Mouse (Mus musculus): ENCODE results near the gene 1700113H08Rik. TPM values are rescaled to one million over a fixed set of nuclear protein-coding genes. Genes with fewer than 3 reads are reported as not detected.

Gene 1700113H08Rik
- polyA plus RNA-seq (2015; fragmentation: Nextera tagmentation; extraction: Ambion mirVana): not detected in 2 replicates

GRCm38 (mm10) chr10:87057500-87058250, at the start of gene 1700113H08Rik:
1700113H08Rik (plus strand) TSS chr10:87058045.
- Histone ChIP-seq H3K4me2 (replicated peaks) (peak within 1 kb of the TSS; percentile 93), H3K9ac (no peak within 1 kb of the TSS), H3K27ac (replicated peaks) (no peak within 1 kb of the TSS), H3K4me3 (replicated peaks) (peak within 1 kb of the TSS; percentile 49), H3K27me3 (no peaks in the 10 kb centered on the region), H3K36me3 (no peaks in the 10 kb centered on the region), H3K4me1 (peaks cover 10% of the 10 kb centered on the region), H3K9me3 (replicated peaks) (no peaks in the 10 kb centered on the region)
- WGBS: 9% methylated on average over 15 of the region's 15 CpGs
- no peak for ATAC-seq (ENCODE audit: insufficient number of reproducible peaks, low FRiP score, low TSS enrichment, low read depth)

- no peak overlapping the region for H3K9ac ChIP-seq
- no peaks in the 10 kb centered on the region for H3K27me3 ChIP-seq
- ATAC-seq (ENCODE audit: insufficient number of reproducible peaks, low FRiP score, low TSS enrichment, low read depth): no peak
- no peaks in the 10 kb centered on the region for H3K36me3 ChIP-seq
- no peak overlapping the region for H3K27ac ChIP-seq (replicated peaks)
- no peaks in the 10 kb centered on the region for H3K9me3 ChIP-seq (replicated peaks)
- no peak overlapping the region for H3K4me3 ChIP-seq (replicated peaks)
- H3K4me2 ChIP-seq (replicated peaks): no peak overlapping the region
- peaks cover 5% of the 10 kb centered on the region; the same call in 1 of the 2 replicates for H3K4me1 ChIP-seq
- 92% methylated on average over 3 of the region's 3 CpGs for WGBS
Observed at GRCm38 (mm10) chr10:87008215-87008499, 49.7 kb upstream of the 1700113H08Rik start.

GRCm38 (mm10) chr10:87012087-87012486, 45.8 kb upstream of the 1700113H08Rik start:
- no peak overlapping the region for H3K4me3 ChIP-seq (replicated peaks)

GRCm38 (mm10) chr10:87014391-87014965, 43.4 kb upstream of the 1700113H08Rik start:
- H3K27ac ChIP-seq (replicated peaks): no peak overlapping the region
- H3K27me3 ChIP-seq: no peaks in the 10 kb centered on the region
- no peak overlapping the region for H3K9ac ChIP-seq
- no peak overlapping the region for H3K4me2 ChIP-seq (replicated peaks)
- H3K9me3 ChIP-seq (replicated peaks): no peaks in the 10 kb centered on the region
- ATAC-seq (ENCODE audit: insufficient number of reproducible peaks, low FRiP score, low TSS enrichment, low read depth): no peak
- 84% methylated on average over 7 of the region's 7 CpGs for WGBS
- H3K4me1 ChIP-seq: peaks cover 5% of the 10 kb centered on the region; the same call in 1 of the 2 replicates
- H3K4me3 ChIP-seq (replicated peaks): no peak overlapping the region
- H3K36me3 ChIP-seq: no peaks in the 10 kb centered on the region

More at GRCm38 (mm10) chr10:87012087-87012486, 45.8 kb upstream of the 1700113H08Rik start:
- Histone ChIP-seq H3K27ac (replicated peaks) (no peak overlapping the region), H3K4me1 (peaks cover 9% of the 10 kb centered on the region; the same call in 1 of the 2 replicates), H3K4me2 (replicated peaks) (no peak overlapping the region), H3K27me3 (no peaks in the 10 kb centered on the region), H3K9ac (no peak overlapping the region), H3K36me3 (no peaks in the 10 kb centered on the region), H3K9me3 (replicated peaks) (no peaks in the 10 kb centered on the region)
- 87% methylated on average over 7 of the region's 7 CpGs for WGBS
- no peak for ATAC-seq (ENCODE audit: insufficient number of reproducible peaks, low FRiP score, low TSS enrichment, low read depth)

GRCm38 (mm10) chr10:87015403-87015802, 42.4 kb upstream of the 1700113H08Rik start:
- Histone ChIP-seq H3K4me3 (replicated peaks) (no peak overlapping the region), H3K4me2 (replicated peaks) (no peak overlapping the region), H3K9me3 (replicated peaks) (no peaks in the 10 kb centered on the region), H3K9ac (no peak overlapping the region), H3K27me3 (no peaks in the 10 kb centered on the region), H3K4me1 (peaks cover 5% of the 10 kb centered on the region; the same call in 1 of the 2 replicates), H3K27ac (replicated peaks) (no peak overlapping the region), H3K36me3 (no peaks in the 10 kb centered on the region)
- ATAC-seq (ENCODE audit: insufficient number of reproducible peaks, low FRiP score, low TSS enrichment, low read depth): no peak
- 59% methylated on average over 5 of the region's 5 CpGs for WGBS

- H3K4me3 ChIP-seq (replicated peaks): no peak overlapping the region
- peaks cover 5% of the 10 kb centered on the region; the same call in 1 of the 2 replicates for H3K4me1 ChIP-seq
- ATAC-seq (ENCODE audit: insufficient number of reproducible peaks, low FRiP score, low TSS enrichment, low read depth): peak; percentile 69
- H3K4me2 ChIP-seq (replicated peaks): no peak overlapping the region
- H3K9ac ChIP-seq: no peak overlapping the region
- no peaks in the 10 kb centered on the region for H3K9me3 ChIP-seq (replicated peaks)
- no peaks in the 10 kb centered on the region for H3K27me3 ChIP-seq
- WGBS: 56% methylated on average over 9 of the region's 9 CpGs
- no peak overlapping the region for H3K27ac ChIP-seq (replicated peaks)
- no peaks in the 10 kb centered on the region for H3K36me3 ChIP-seq
Observed at GRCm38 (mm10) chr10:87016151-87016692, 41.6 kb upstream of the 1700113H08Rik start.

GRCm38 (mm10) chr10:87018876-87019275, 39.0 kb upstream of the 1700113H08Rik start:
- WGBS: 67% methylated on average over 9 of the region's 9 CpGs
- no peak overlapping the region for H3K27ac ChIP-seq (replicated peaks)
- ATAC-seq (ENCODE audit: insufficient number of reproducible peaks, low FRiP score, low TSS enrichment, low read depth): no peak
- no peak overlapping the region for H3K9ac ChIP-seq
- no peaks in the 10 kb centered on the region for H3K9me3 ChIP-seq (replicated peaks)
- no peaks in the 10 kb centered on the region for H3K36me3 ChIP-seq
- peaks cover 5% of the 10 kb centered on the region; the same call in 1 of the 2 replicates for H3K4me1 ChIP-seq
- H3K4me3 ChIP-seq (replicated peaks): no peak overlapping the region
- no peaks in the 10 kb centered on the region for H3K27me3 ChIP-seq
- no peak overlapping the region for H3K4me2 ChIP-seq (replicated peaks)

GRCm38 (mm10) chr10:87020711-87021110, 37.1 kb upstream of the 1700113H08Rik start:
- no peaks in the 10 kb centered on the region for H3K36me3 ChIP-seq
- no peak overlapping the region for H3K9ac ChIP-seq
- no peak overlapping the region for H3K4me3 ChIP-seq (replicated peaks)
- peaks cover 5% of the 10 kb centered on the region; the same call in 1 of the 2 replicates for H3K4me1 ChIP-seq
- H3K4me2 ChIP-seq (replicated peaks): no peak overlapping the region
- no peak for ATAC-seq (ENCODE audit: insufficient number of reproducible peaks, low FRiP score, low TSS enrichment, low read depth)
- WGBS: 66% methylated on average over 15 of the region's 16 CpGs
- no peak overlapping the region for H3K27ac ChIP-seq (replicated peaks)
- no peaks in the 10 kb centered on the region for H3K27me3 ChIP-seq
- no peaks in the 10 kb centered on the region for H3K9me3 ChIP-seq (replicated peaks)

GRCm38 (mm10) chr10:87024884-87025283, 33.0 kb upstream of the 1700113H08Rik start:
- ATAC-seq (ENCODE audit: insufficient number of reproducible peaks, low FRiP score, low TSS enrichment, low read depth): peak; percentile 75; the same call in 1 of the 2 replicates
- no peaks in the 10 kb centered on the region for H3K27me3 ChIP-seq
- 2% methylated on average over 9 of the region's 10 CpGs for WGBS

GRCm38 (mm10) chr10:87032768-87033167, 25.1 kb upstream of the 1700113H08Rik start:
- Histone ChIP-seq H3K36me3 (no peaks in the 10 kb centered on the region), H3K4me2 (replicated peaks) (no peak overlapping the region), H3K4me1 (no peaks in the 10 kb centered on the region), H3K9me3 (replicated peaks) (no peaks in the 10 kb centered on the region), H3K4me3 (replicated peaks) (no peak overlapping the region), H3K9ac (no peak overlapping the region), H3K27me3 (no peaks in the 10 kb centered on the region), H3K27ac (replicated peaks) (no peak overlapping the region)
- 81% methylated on average over 8 of the region's 8 CpGs for WGBS
- ATAC-seq (ENCODE audit: insufficient number of reproducible peaks, low FRiP score, low TSS enrichment, low read depth): no peak

More at GRCm38 (mm10) chr10:87024884-87025283, 33.0 kb upstream of the 1700113H08Rik start:
- no peak overlapping the region for H3K4me2 ChIP-seq (replicated peaks)
- H3K9ac ChIP-seq: no peak overlapping the region
- H3K4me1 ChIP-seq: no peaks in the 10 kb centered on the region
- no peaks in the 10 kb centered on the region for H3K9me3 ChIP-seq (replicated peaks)
- no peak overlapping the region for H3K27ac ChIP-seq (replicated peaks)
- no peak overlapping the region for H3K4me3 ChIP-seq (replicated peaks)
- no peaks in the 10 kb centered on the region for H3K36me3 ChIP-seq

- H3K27me3 ChIP-seq: no peaks in the 10 kb centered on the region
- H3K9me3 ChIP-seq (replicated peaks): no peaks in the 10 kb centered on the region
- H3K27ac ChIP-seq (replicated peaks): no peak overlapping the region
- ATAC-seq (ENCODE audit: insufficient number of reproducible peaks, low FRiP score, low TSS enrichment, low read depth): no peak
- no peak overlapping the region for H3K9ac ChIP-seq
- WGBS: 87% methylated on average over 15 of the region's 15 CpGs
- H3K36me3 ChIP-seq: no peaks in the 10 kb centered on the region
- H3K4me2 ChIP-seq (replicated peaks): no peak overlapping the region
- no peak overlapping the region for H3K4me3 ChIP-seq (replicated peaks)
- no peaks in the 10 kb centered on the region for H3K4me1 ChIP-seq
Observed at GRCm38 (mm10) chr10:87035866-87036265, 22.0 kb upstream of the 1700113H08Rik start.

All from embryonic facial prominence, embryonic 15.5 days (tissue).